Comparison of ENCODE assay signal across 9 mouse cellular contexts in the genomic region with DNA sequence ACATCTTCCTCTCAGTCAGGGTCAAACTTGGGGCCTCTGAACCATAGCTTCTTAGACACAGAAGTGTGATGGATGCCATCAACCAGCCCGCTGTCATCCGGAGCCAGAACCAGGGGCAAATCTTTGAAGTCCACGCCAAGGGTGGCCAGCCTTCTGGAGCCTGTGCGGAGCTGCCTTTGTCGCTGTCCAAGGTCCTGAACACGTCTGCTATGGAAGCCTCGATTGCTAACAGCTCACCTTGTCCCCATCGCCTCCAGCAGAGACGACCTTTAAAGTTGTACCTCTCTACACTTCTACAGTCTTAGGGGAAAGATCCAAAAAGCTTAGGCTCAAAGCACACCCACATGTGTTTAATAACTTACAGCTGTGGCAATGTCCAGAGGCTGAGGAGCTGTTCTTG. TPM values are rescaled to one million over a fixed set of nuclear protein-coding genes. Genes with fewer than 3 reads are reported as not detected.
DNase-seq lines count a peak whose midpoint lies in the region; ATAC-seq lines count a peak whose summit lies in the region.
"Had no signal": no experiment of that assay in that cellular context is flagged by ENCODE, and none has a peak within 500 bp of the region (broad histone marks: within the 10 kb centered on the region; RNA-seq: fewer than 3 reads in every experiment).

No protein-coding gene starts in this region.

- H3K9me3 ChIP-seq in liver, embryonic 12.5 days (replicated peaks): no peaks in the 10 kb centered on the region

- H3K4me1 ChIP-seq in liver, embryonic 12.5 days: peaks cover 6% of the 10 kb centered on the region; the same call in 1 of the 2 replicates

- peak; percentile 74 for DNase-seq in liver
- DNase-seq in adrenal gland, adult 18-20 months (ENCODE audit: low spot score in 2 of 2): peak; percentile 72 to 75
- DNase-seq in gastrocnemius, postnatal 14 days: peak; percentile 67
- DNase-seq in lung, adult 18-20 months: peak; percentile 46 to 54
- peak; percentile 78 for DNase-seq in splenic B cell, adult 2 months (ENCODE audit: low read depth, low spot score)
- no peak for DNase-seq in frontal cortex, adult 2 months (ENCODE audit: extremely low spot score in 1 of 2, low spot score in 1 of 2)
- no peak for DNase-seq in cerebellum, adult 9-11 months

- H3K9ac ChIP-seq in liver, embryonic 12.5 days: no peak overlapping the region

- intact Hi-C loops in gastrocnemius, postnatal 14 days (cut with DNase I; ENCODE audit: low total_unique reads): loop anchor here (5.0 to 10.0 kb wide), 2 partner anchors 64 to 97 kb away; no protein-coding TSS in a partner anchor

- H3K36me3 ChIP-seq in liver, embryonic 12.5 days: no peaks in the 10 kb centered on the region
- no peaks in the 10 kb centered on the region for H3K36me3 ChIP-seq in splenic B cell, adult 2 months (ENCODE audit: control insufficient read depth, insufficient read depth, low read length, poor library complexity, severe bottlenecking)

- no peak overlapping the region for H3K4me2 ChIP-seq in liver, embryonic 12.5 days

- WGBS in liver, embryonic 12.5 days (ENCODE audit: insufficient replicate concordance): 3% methylated on average over 9 of the region's 9 CpGs

- no peak; the same call in 1 of the 2 replicates for ATAC-seq in liver, embryonic 12.5 days

- H3K27me3 ChIP-seq in liver, embryonic 12.5 days (replicated peaks): peaks cover 76% of the 10 kb centered on the region
- H3K27me3 ChIP-seq in splenic B cell, adult 2 months (ENCODE audit: control insufficient read depth, insufficient read depth, low read length, poor library complexity, severe bottlenecking): no peaks in the 10 kb centered on the region

- H3K4me3 ChIP-seq in liver, embryonic 12.5 days: no peak overlapping the region

- H3K27ac ChIP-seq in liver, embryonic 12.5 days: no peak overlapping the region

RNA-seq across cellular contexts. Expression of a gene that starts 8.0 kb away (rescaled TPM):
- polyA plus RNA-seq in liver, embryonic 12.5 days (2016; fragmentation: Nextera tagmentation; extraction: Ambion mirVana): not detected in 2 replicates
- not detected for total RNA-seq in adrenal gland, adult 18-20 months (2021)
- not detected for total RNA-seq in gastrocnemius, postnatal 14 days (2021)
- 0.04 TPM in 1 of 2 replicates, not detected in the other for polyA plus RNA-seq in frontal cortex, adult 2 months (2012; rRNA removed)
- total RNA-seq: liver, adult 2 months had no signal
- polyA plus RNA-seq: liver, adult 2 months had no signal

RNA-seq across cellular contexts. Expression of a gene that starts 12.4 kb away (rescaled TPM):
- polyA plus RNA-seq in liver, embryonic 12.5 days (2016; fragmentation: Nextera tagmentation; extraction: Ambion mirVana): 0.57 and 0.99 TPM in 2 replicates
- total RNA-seq in adrenal gland, adult 18-20 months (2021): 10 to 100 TPM; 11.4 to 12.4 TPM
- total RNA-seq in gastrocnemius, postnatal 14 days (2021): under 1 TPM; 0.31 to 0.45 TPM
- 341 and 351 TPM in 2 replicates for polyA plus RNA-seq in frontal cortex, adult 2 months (2012; rRNA removed)

RNA-seq across cellular contexts. Expression of a gene that starts 16.2 kb away (rescaled TPM):
- 0.22 and 0.70 TPM in 2 replicates for polyA plus RNA-seq in liver, embryonic 12.5 days (2016; fragmentation: Nextera tagmentation; extraction: Ambion mirVana)
- 1 to 10 TPM in 1 of 2 experiments, under 1 TPM in 1; 0.43 to 1.5 TPM for total RNA-seq in adrenal gland, adult 18-20 months (2021)
- not detected for total RNA-seq in gastrocnemius, postnatal 14 days (2021)
- polyA plus RNA-seq in frontal cortex, adult 2 months (2012; rRNA removed): 0.60 and 0.80 TPM in 2 replicates
- total RNA-seq: liver, adult 2 months had no signal
- polyA plus RNA-seq: liver, adult 2 months had no signal

RNA-seq across cellular contexts. Expression of a gene that starts 41.6 kb away (rescaled TPM):
- polyA plus RNA-seq in liver, embryonic 12.5 days (2016; fragmentation: Nextera tagmentation; extraction: Ambion mirVana): 0.24 and 0.31 TPM in 2 replicates
- 10 to 100 TPM; 10.7 to 11.5 TPM for total RNA-seq in adrenal gland, adult 18-20 months (2021)
- 1 to 10 TPM; 3.7 to 4.0 TPM for total RNA-seq in gastrocnemius, postnatal 14 days (2021)
- polyA plus RNA-seq in frontal cortex, adult 2 months (2012; rRNA removed): 3.6 and 3.9 TPM in 2 replicates

RNA-seq across cellular contexts. Expression of a gene that starts 51.6 kb away (rescaled TPM):
- 5.7 and 6.1 TPM in 2 replicates for polyA plus RNA-seq in liver, embryonic 12.5 days (2016; fragmentation: Nextera tagmentation; extraction: Ambion mirVana)
- 10 to 100 TPM; 58.8 to 72.0 TPM for total RNA-seq in adrenal gland, adult 18-20 months (2021)
- 10 to 100 TPM; 22.5 to 24.5 TPM for total RNA-seq in gastrocnemius, postnatal 14 days (2021)
- polyA plus RNA-seq in frontal cortex, adult 2 months (2012; rRNA removed): 70.8 and 70.9 TPM in 2 replicates

Comparison
In these comparisons a context has a peak if more than half of its experiments do, and no peak if none do; other contexts are left out.
1. DNase-seq: peak in liver (single experiment), adrenal gland, adult 18-20 months (2 of 2), gastrocnemius, postnatal 14 days (single experiment), lung, adult 18-20 months (2 of 2) and splenic B cell, adult 2 months (single experiment); none in frontal cortex, adult 2 months (0 of 2) and cerebellum, adult 9-11 months (single experiment).
2. RNA of a gene that starts 12.4 kb away (total RNA-seq): 11.4 to 12.4 TPM in adrenal gland, adult 18-20 months; 0.31 to 0.45 TPM in gastrocnemius, postnatal 14 days; every median in the first group is over 4 times any median in the second.